ENCODE assay signal across 8 mouse cellular contexts in the genomic region with DNA sequence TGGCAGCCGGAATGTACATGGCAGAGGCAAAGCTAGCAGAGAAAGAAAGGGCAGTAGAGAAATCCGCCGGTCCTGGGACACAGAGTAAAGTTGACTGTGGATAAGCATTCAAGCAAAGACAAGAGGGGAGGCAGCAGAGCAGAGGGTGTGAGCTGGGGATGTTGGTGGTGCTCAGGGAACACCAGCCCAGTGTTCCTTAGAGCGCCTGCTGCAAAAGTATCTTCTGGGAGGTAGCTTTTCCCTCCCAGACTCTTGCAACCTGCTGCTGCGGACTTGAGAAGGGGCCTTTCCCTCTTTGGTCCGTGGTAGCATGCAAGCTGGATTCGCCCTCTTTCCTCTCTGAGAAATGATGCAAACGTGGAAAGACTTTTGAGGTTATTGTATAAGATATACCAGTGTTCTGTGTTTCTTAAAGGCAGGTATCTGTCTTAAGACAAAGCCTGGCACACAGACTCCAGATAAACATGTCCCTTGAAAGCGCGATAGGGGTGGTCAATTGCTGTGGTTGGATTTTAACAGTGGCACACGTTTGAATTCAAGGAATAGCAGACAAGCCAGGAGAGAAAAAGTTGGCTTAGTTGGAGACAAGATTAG. TPM values are rescaled to one million over a fixed set of nuclear protein-coding genes. Genes with fewer than 3 reads are reported as not detected.
DNase-seq lines count a peak whose midpoint lies in the region; ATAC-seq and TF ChIP-seq lines count a peak whose summit lies in the region.

No protein-coding gene starts in this region.

- 0 out of 2 replicates have a peak, but pooled peaks have one; percentile 18 for ATAC-seq in kidney, embryonic 14.5 days (ENCODE audit: low FRiP score, low TSS enrichment)
- ATAC-seq in hindbrain, postnatal 0 days = no peak
- ATAC-seq in midbrain, postnatal 0 days (ENCODE audit: low FRiP score) = no peak

- peak overlapping the region; percentile 72 for H3K4me2 ChIP-seq in kidney, embryonic 14.5 days (replicated peaks; ENCODE audit: low read depth, low read length)
- H3K4me2 ChIP-seq in hindbrain, postnatal 0 days (ENCODE audit: low read depth, low read length) = peak overlapping the region; percentile 78
- H3K4me2 ChIP-seq in midbrain, postnatal 0 days (ENCODE audit: low read depth, low read length, poor library complexity, severe bottlenecking) = peak overlapping the region; percentile 54

- 0 out of 2 replicates have a peak, but pooled peaks cover 4% of the 10 kb centered on the region for H3K4me1 ChIP-seq in kidney, embryonic 14.5 days (ENCODE audit: control insufficient read depth, insufficient read depth, low read length)
- peaks cover 10% of the 10 kb centered on the region for H3K4me1 ChIP-seq in cortical plate, adult 2 months (ENCODE audit: control insufficient read depth, insufficient read depth, low read length)
- H3K4me1 ChIP-seq in hindbrain, postnatal 0 days (ENCODE audit: insufficient read depth, low read length) = peaks cover 14% of the 10 kb centered on the region; the same call in 1 of the 2 replicates
- peaks cover 3% of the 10 kb centered on the region; the same call in 1 of the 2 replicates for H3K4me1 ChIP-seq in midbrain, postnatal 0 days (ENCODE audit: insufficient read depth, low read length)

- H3K9ac ChIP-seq in kidney, embryonic 14.5 days (ENCODE audit: low read depth, low read length) = peak overlapping the region; percentile 82
- H3K9ac ChIP-seq in hindbrain, postnatal 0 days (replicated peaks; ENCODE audit: low read length) = peak overlapping the region; percentile 89
- H3K9ac ChIP-seq in midbrain, postnatal 0 days (replicated peaks; ENCODE audit: low read length, poor library complexity, severe bottlenecking) = peak overlapping the region; percentile 54

- TF ChIP-seq POLR2A in cortical plate, adult 2 months (IDR thresholded peaks at IDR 0.05; ENCODE audit: extremely low read depth, insufficient read depth, low read length) = no peak

- H3K9me3 ChIP-seq in kidney, embryonic 14.5 days (ENCODE audit: control insufficient read depth, low read length) = no peaks in the 10 kb centered on the region
- H3K9me3 ChIP-seq in hindbrain, postnatal 0 days (ENCODE audit: low read length) = no peaks in the 10 kb centered on the region
- H3K9me3 ChIP-seq in midbrain, postnatal 0 days (ENCODE audit: low read length) = no peaks in the 10 kb centered on the region

- TF ChIP-seq CTCF in cortical plate, adult 2 months (IDR thresholded peaks at IDR 0.05; ENCODE audit: extremely low read depth, insufficient read depth, low read length) = no peak
- no peak for TF ChIP-seq CTCF in hindbrain, postnatal 0 days (IDR thresholded peaks at IDR 0.05; ENCODE audit: low read depth)
- TF ChIP-seq CTCF in midbrain, postnatal 0 days (IDR thresholded peaks at IDR 0.05) = no peak

- H3K4me3 ChIP-seq in kidney, embryonic 14.5 days (ENCODE audit: low read length) = peak overlapping the region; percentile 65
- peak overlapping the region; percentile 95 for H3K4me3 ChIP-seq in cortical plate, adult 2 months (ENCODE audit: insufficient read depth, low read length)
- peak overlapping the region; percentile 75 for H3K4me3 ChIP-seq in hindbrain, postnatal 0 days (ENCODE audit: low read length)
- peak overlapping the region; percentile 50 for H3K4me3 ChIP-seq in midbrain, postnatal 0 days (ENCODE audit: low read depth, low read length)

- H3K27me3 ChIP-seq in kidney, embryonic 14.5 days (ENCODE audit: control insufficient read depth, insufficient read depth, low read length) = no peaks in the 10 kb centered on the region
- no peaks in the 10 kb centered on the region for H3K27me3 ChIP-seq in hindbrain, postnatal 0 days (ENCODE audit: insufficient read depth, low read length)
- no peaks in the 10 kb centered on the region for H3K27me3 ChIP-seq in midbrain, postnatal 0 days (ENCODE audit: insufficient read depth, low read length)

- H3K36me3 ChIP-seq in kidney, embryonic 14.5 days (ENCODE audit: control insufficient read depth, insufficient read depth, low read length) = peaks cover 6% of the 10 kb centered on the region; the same call in 1 of the 2 replicates
- peaks cover 8% of the 10 kb centered on the region; the same call in 1 of the 2 replicates for H3K36me3 ChIP-seq in hindbrain, postnatal 0 days (ENCODE audit: insufficient read depth, low read length)
- peaks cover 3% of the 10 kb centered on the region; the same call in 1 of the 2 replicates for H3K36me3 ChIP-seq in midbrain, postnatal 0 days (ENCODE audit: insufficient read depth, low read length)

- no peak for DNase-seq in kidney, postnatal 14 days
- DNase-seq in hindbrain, postnatal 0 days (ENCODE audit: low spot score) = peak; percentile 8
- no peak for DNase-seq in midbrain, postnatal 0 days (ENCODE audit: low spot score)
- DNase-seq in embryo, embryonic 10 days (ENCODE audit: low spot score) = no peak
- DNase-seq in ovary, postnatal 14 days (ENCODE audit: low spot score) = no peak
- no peak for DNase-seq in cerebellum, adult 8-10 months

- H3K27ac ChIP-seq in kidney, embryonic 14.5 days (ENCODE audit: low read depth, low read length) = peak overlapping the region; percentile 76; the same call in 1 of the 2 replicates
- H3K27ac ChIP-seq in cortical plate, adult 2 months (ENCODE audit: insufficient read depth, low read length) = no peak overlapping the region
- peak overlapping the region; percentile 83 for H3K27ac ChIP-seq in hindbrain, postnatal 0 days
- peak overlapping the region; percentile 76 for H3K27ac ChIP-seq in midbrain, postnatal 0 days (ENCODE audit: low read depth, low read length)

- 38% methylated on average over 11 of the region's 11 CpGs for WGBS in kidney, embryonic 14.5 days
- WGBS in hindbrain, postnatal 0 days = 32% methylated on average over 11 of the region's 11 CpGs
- WGBS in midbrain, postnatal 0 days = 29% methylated on average over 11 of the region's 11 CpGs

RNA-seq across cellular contexts. Expression of gene Senp1, which starts 14.3 kb away (rescaled TPM):
- 25.9 and 41.2 TPM in 2 replicates for polyA plus RNA-seq in kidney, embryonic 14.5 days (2014; fragmentation: Nextera tagmentation; extraction: Ambion mirVana)
- polyA plus RNA-seq in cortical plate, adult 2 months (2012; rRNA removed) = 10.3 and 10.6 TPM in 2 replicates
- 12.7 and 15.0 TPM in 2 replicates for total RNA-seq in hindbrain, postnatal 0 days (2014; rRNA removed)
- 12.5 TPM in 2 replicates for polyA plus RNA-seq in hindbrain, postnatal 0 days (2015; fragmentation: Nextera tagmentation; extraction: Ambion mirVana)
- total RNA-seq in midbrain, postnatal 0 days (2014; rRNA removed) = 17.4 and 18.2 TPM in 2 replicates
- polyA plus RNA-seq in midbrain, postnatal 0 days (2015; fragmentation: Nextera tagmentation; extraction: Ambion mirVana) = 12.1 and 12.4 TPM in 2 replicates

RNA-seq across cellular contexts. Expression of gene Pfkm, which starts 15.4 kb away (rescaled TPM):
- 23.4 and 34.2 TPM in 2 replicates for polyA plus RNA-seq in kidney, embryonic 14.5 days (2014; fragmentation: Nextera tagmentation; extraction: Ambion mirVana)
- polyA plus RNA-seq in cortical plate, adult 2 months (2012; rRNA removed) = 391 and 405 TPM in 2 replicates
- total RNA-seq in hindbrain, postnatal 0 days (2014; rRNA removed) = 97.3 and 102 TPM in 2 replicates
- 91.5 and 94.0 TPM in 2 replicates for polyA plus RNA-seq in hindbrain, postnatal 0 days (2015; fragmentation: Nextera tagmentation; extraction: Ambion mirVana)
- total RNA-seq in midbrain, postnatal 0 days (2014; rRNA removed) = 96.2 and 102 TPM in 2 replicates
- 89.9 and 96.4 TPM in 2 replicates for polyA plus RNA-seq in midbrain, postnatal 0 days (2015; fragmentation: Nextera tagmentation; extraction: Ambion mirVana)

RNA-seq across cellular contexts. Expression of gene Asb8, which starts 57.6 kb away (rescaled TPM):
- 40.6 and 52.6 TPM in 2 replicates for polyA plus RNA-seq in kidney, embryonic 14.5 days (2014; fragmentation: Nextera tagmentation; extraction: Ambion mirVana)
- polyA plus RNA-seq in cortical plate, adult 2 months (2012; rRNA removed) = 66.5 and 69.5 TPM in 2 replicates
- 53.3 and 71.5 TPM in 2 replicates for total RNA-seq in hindbrain, postnatal 0 days (2014; rRNA removed)
- polyA plus RNA-seq in hindbrain, postnatal 0 days (2015; fragmentation: Nextera tagmentation; extraction: Ambion mirVana) = 52.3 and 55.9 TPM in 2 replicates
- 60.5 and 72.7 TPM in 2 replicates for total RNA-seq in midbrain, postnatal 0 days (2014; rRNA removed)
- polyA plus RNA-seq in midbrain, postnatal 0 days (2015; fragmentation: Nextera tagmentation; extraction: Ambion mirVana) = 59.2 and 64.9 TPM in 2 replicates

RNA-seq across cellular contexts. Expression of gene Ccdc184, which starts 59.2 kb away (rescaled TPM):
- polyA plus RNA-seq in kidney, embryonic 14.5 days (2014; fragmentation: Nextera tagmentation; extraction: Ambion mirVana) = 0.99 and 1.2 TPM in 2 replicates
- polyA plus RNA-seq in cortical plate, adult 2 months (2012; rRNA removed) = 22.6 and 23.0 TPM in 2 replicates
- total RNA-seq in hindbrain, postnatal 0 days (2014; rRNA removed) = 107 and 116 TPM in 2 replicates
- 90.4 and 98.0 TPM in 2 replicates for polyA plus RNA-seq in hindbrain, postnatal 0 days (2015; fragmentation: Nextera tagmentation; extraction: Ambion mirVana)
- total RNA-seq in midbrain, postnatal 0 days (2014; rRNA removed) = 127 and 129 TPM in 2 replicates
- 132 and 145 TPM in 2 replicates for polyA plus RNA-seq in midbrain, postnatal 0 days (2015; fragmentation: Nextera tagmentation; extraction: Ambion mirVana)
